Comparison of ENCODE assay signal across 13 mouse cellular contexts in genomic region chr16:72889401-72889800, GRCm38 (mm10).
"Had no signal": no experiment of that assay in that cellular context is flagged by ENCODE, and none has a peak within 500 bp of the region (broad histone marks: within the 10 kb centered on the region; RNA-seq: fewer than 3 reads in every experiment).

No protein-coding gene starts in this region.

- H3K4me3 ChIP-seq: kidney, embryonic 15.5 days; left cerebral cortex, adult 2 months; liver, embryonic 13.5 days; midbrain, embryonic 12.5 days had no signal

- H3K9ac ChIP-seq: kidney, embryonic 15.5 days; liver, embryonic 13.5 days; midbrain, embryonic 12.5 days had no signal

- H3K27ac ChIP-seq: kidney, embryonic 15.5 days; left cerebral cortex, adult 2 months; liver, embryonic 13.5 days; midbrain, embryonic 12.5 days had no signal

- H3K9me3 ChIP-seq: kidney, embryonic 15.5 days; liver, embryonic 13.5 days; midbrain, embryonic 12.5 days had no signal

- H3K4me2 ChIP-seq: kidney, embryonic 15.5 days; liver, embryonic 13.5 days; midbrain, embryonic 12.5 days had no signal

- H3K27me3 ChIP-seq: kidney, embryonic 15.5 days; liver, embryonic 13.5 days; midbrain, embryonic 12.5 days had no signal

- DNase-seq: kidney, adult 8-10 months; kidney, postnatal 10 days; kidney, postnatal 36 days; layer of hippocampus, postnatal 36 days; liver, embryonic 13.5 days; lung, adult 2 months; lung, postnatal 14 days; lung, postnatal 4 days; thymus, adult 18-20 months; thymus, postnatal 36 days had no signal

- H3K4me1 ChIP-seq: kidney, embryonic 15.5 days; liver, embryonic 13.5 days had no signal

- H3K36me3 ChIP-seq: kidney, embryonic 15.5 days; liver, embryonic 13.5 days; midbrain, embryonic 12.5 days had no signal
